Mouse (Mus musculus) 3T3-L1 (cell line): ENCODE results near the gene Ccdc155.
A peak's percentile ranks its signal among the peaks of the same experiment; 100 is the strongest.

Experiments used
- DNase-seq: peaks from one replicate; pipeline ENCODE4 v3.0.0-alpha.2; 2015; ENCODE audit warnings: low read depth, low spot score

Ccdc155 gene

DNA sequence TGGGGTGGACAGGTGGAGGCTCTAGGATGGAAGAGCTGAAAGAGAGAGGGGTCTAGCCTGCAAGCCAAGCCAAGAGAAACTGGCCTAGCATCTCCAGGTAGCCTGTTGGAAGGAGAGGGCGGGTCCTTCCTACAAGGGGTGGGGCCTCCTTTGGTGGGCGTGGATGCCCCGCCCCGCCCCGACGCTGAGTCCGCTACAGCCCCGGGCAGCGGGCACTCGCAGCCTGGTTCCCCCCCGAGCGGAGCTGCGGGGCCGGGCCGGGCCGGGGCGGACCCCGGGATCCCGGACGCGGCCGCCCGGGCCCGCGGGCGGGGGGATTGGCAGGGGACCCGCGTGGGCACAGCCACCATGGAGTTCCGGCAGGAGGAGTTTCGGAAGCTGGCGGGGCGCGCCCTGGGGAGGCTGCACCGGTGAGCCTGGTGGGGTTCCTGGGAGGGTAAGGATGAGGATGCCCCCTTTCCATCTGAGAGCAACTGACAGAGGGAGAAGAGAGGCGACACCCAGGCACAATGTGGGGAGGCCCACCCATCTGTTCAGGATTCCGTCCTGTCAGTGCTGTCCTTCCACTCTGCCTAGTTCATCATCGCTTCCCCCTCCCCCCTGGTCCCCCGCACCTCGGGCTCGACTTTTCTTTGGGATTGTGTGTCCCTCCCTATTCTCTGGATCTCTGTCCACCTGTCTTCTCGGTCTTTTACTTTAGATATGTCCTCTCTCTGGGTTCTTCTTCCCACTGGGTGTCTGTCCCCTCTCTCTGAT, 40.8 kb downstream of the Ccdc155 start, which contains the start of gene Slc17a7:
Gene Slc17a7 (plus strand): TSS at position 215 of the 756 bp plus-strand sequence.
- DNase-seq, result no peak

DNA sequence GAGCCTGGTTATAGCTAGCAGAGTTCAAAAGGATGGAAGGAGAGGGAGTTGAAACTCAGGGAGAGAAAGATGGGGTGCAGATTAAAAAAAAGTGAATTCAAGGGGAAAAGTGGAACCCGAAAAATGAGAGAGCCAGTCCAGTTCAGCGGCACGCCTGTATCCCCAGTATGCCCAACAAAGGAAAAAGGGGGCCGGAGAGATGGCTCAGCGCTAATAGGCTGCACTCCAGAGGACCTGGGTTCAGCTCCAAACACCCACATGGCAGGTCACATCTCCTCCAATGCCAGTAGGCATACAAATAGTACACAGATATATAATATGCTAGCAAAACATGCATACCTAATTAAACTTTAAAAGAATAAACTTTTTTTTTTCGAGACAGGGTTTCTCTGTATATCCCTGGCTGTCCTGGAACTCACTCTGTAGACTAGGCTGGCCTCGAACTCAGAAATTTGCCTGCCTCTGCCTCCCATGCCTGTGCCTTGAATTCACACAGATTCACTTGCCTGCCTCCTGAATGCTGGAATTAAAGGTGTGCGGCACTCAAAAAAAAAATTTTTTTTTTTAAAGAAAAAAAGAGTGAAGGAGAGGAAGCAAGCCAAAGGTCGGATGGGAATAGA, 41.6 kb downstream of the Ccdc155 start:
- DNase-seq, result no peak

DNA sequence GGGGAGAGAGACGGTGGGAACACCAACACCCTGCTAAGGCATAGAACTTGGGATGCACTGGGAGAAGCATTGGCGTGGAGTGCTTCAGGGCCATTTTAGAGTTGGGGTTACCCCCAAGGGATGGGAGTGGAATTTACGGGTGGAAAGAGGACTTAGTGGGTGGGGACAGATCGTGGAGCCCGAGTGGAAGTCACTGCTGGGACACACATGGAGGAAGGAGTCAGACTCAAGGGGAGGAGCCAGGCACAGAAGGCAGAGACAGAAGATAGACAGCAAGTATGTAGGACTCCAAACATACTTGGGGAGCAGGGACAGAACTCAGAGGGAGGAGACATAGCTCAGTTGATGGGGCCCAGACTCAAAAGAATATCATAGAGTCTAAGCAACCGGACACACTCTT, 42.1 kb downstream of the Ccdc155 start:
- peak; percentile 11 for DNase-seq

DNA sequence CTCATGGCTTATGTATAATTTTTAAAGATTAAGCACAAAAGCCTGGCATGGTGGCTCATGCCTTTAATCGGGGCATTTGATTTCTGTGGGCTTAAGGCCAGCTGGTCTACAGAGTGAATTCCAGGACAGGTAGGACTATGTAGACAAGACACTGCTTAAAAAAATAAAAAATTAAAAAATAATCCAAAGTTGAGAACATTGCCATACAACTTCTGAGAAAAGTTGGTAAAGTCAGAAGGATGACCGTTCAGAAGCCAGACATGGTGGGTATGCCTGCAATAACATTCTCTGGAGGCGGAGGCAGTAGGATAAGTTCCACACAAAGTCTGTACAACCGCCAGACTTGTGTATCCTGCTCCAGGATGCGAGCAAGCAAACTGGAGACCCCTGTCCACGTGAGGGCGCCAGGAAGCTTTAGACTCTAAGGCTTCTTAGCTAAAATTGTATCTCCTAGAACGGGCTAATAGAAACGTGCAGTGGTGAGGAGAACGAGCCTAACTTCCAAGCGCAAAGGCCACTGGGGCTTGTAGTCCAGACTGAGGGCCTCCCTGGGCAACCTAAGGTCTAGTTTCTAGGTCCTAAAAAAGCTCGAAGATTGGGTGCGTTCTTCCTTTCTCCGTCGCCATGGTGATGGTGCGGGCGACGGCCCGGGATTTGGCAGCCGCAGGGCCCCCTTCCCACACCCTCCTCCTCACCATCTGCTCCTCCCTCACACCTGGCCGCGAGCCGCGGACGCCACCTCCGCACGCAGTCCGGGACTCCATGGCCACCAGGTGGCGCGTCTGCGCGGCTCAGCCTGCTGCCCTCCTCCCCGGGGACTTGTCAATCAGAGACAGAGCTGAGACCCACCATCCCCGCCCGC, 42.8 kb downstream of the Ccdc155 start:
- DNase-seq, result peak; percentile 89

DNA sequence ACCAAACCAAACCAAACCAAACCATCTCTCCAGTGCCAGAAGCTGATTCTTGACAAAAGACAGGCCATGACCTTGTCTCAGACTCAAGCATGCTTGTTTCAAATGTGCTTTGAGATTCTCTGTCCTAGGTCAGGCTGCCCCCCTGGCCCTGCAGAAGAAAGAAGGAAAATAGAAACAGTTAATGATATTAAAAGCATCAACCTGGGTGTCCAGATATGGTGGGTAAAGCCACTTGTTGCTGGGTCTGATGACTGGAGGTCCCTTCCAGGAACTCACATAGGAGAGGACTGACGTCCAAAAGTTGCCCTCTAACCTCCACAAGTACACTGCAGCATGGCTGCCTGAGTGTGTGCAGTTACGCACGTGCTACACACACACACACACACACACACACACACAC, 43.8 kb downstream of the Ccdc155 start:
- no peak for DNase-seq

DNA sequence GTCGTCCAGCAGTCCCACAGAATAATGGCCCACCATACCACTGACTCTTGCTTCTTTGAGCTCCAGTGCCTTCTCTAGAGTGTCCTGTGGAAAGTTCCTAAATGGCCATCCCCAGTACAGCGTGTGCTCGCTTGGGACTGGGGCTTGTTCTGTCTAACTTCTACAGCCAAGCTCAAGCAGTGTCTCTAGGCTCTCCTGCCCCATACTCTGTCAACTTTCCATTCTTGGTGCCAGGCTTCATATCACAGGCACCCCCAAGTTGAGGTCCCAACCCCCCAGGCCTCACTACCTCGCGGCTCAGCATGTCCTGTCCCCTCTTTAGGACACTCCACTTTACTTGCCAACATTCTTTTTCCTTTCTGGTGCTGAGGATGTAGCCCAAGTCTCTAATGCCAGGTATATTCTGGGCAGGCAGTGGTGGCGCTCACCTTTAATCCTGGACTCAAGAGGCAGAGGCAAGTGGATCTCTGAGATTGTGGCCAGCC, 44.3 kb downstream of the Ccdc155 start:
- DNase-seq, result no peak

DNA sequence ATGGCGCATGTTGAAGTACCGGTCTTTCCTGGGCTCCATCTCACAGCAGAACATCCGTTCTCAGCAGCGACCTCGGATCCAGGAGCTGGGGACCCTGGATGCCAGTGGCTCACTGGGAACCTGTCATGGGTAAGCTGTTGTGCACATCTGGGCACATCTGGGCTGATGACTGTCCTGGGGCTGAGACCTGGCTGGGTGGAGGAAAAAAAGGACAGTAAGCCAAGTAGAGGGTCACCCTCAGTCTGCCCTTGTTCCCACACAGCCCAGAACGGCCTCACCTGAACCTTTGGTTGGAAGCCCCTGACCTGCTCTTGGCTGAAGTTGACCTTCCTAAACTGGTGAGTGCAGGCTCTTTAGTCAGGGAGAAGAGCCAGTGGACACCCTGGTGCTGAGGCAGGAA, 45.7 kb downstream of the Ccdc155 start:
- DNase-seq, result no peak

DNA sequence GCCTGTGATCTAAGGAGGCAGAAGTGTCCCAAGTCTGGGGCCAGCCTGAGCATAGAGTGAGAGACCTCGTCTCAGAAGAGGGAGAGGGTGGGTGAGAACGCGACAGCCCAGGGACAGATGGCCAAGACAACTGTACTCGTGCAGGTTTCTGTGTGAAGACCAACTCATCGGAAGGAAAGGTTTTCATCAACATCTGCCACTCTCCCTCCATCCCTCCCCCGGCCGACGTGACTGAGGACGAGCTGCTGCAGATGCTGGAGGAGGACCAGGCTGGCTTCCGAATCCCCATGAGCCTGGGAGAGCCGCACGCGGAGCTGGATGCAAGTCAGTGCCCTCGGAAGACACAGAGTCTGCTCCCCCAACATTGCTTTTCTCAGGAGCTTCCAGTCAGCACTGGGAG, 47.2 kb downstream of the Ccdc155 start:
- DNase-seq, result no peak

DNA sequence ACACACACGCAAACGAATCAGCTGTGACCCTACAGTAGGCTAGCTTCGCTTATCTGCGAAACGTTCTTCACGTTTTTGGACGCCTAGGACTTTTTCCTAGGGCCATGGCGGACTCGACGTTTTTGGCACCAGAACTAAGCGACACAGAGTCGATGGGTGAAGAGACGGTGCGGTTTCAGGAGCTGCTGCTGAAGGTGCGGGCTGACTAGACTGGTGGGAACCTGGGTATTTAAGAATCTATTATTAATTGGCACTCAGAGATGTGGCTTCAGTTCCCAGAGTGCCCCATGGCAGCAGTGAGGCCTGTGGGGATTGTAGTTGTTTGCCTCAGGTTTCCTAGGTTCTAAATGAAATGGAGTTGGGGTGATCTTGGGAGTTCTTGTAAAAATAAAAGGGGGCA, 48.5 kb downstream of the Ccdc155 start:
- DNase-seq, result no peak

DNA sequence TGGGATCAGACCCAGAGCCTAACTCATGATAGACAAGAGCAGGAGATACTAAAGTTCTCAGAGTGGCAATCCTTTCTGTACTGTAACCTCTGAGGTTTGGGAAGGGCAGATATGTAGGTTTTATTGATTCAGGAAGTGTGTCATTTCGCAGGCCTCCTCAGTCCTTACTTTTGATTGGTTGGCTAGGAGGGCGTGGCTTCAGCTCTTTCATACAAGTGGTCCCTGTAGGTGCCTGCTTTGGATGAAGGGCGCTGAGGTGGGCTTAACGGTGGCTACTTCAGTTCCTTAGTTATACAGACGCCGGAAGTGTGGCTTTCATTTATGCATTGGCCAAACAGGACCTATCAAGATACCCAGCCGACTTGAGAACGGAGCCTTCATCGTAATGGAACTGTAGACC, 49.1 kb downstream of the Ccdc155 start:
- DNase-seq, result peak; percentile 38

DNA sequence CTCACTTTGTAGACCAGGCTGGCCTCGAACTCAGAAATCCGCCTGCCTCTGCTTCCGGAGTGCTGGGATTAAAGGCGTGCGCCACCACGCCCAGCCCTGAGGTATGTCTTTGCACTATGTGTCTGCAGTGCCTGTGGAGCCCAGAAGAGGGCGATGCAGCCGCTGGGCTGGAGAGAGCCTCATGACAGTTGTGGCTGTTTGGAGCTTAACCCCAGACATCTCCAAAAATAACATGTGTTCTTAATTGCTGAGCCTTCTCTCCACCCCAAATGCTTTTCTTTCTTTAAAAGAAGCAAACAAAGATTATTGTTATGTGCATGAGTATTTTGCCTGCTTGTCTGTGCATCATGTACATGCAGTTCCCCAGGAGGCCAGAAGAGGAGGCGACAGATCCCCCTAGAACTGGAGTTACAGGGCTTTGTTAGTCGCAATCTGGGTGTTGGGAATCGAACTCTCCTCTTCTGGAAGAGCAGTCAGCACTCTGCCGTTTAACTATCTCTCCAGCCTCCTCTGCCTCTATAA, 49.6 kb downstream of the Ccdc155 start:
- peak; percentile 77 for DNase-seq

DNA sequence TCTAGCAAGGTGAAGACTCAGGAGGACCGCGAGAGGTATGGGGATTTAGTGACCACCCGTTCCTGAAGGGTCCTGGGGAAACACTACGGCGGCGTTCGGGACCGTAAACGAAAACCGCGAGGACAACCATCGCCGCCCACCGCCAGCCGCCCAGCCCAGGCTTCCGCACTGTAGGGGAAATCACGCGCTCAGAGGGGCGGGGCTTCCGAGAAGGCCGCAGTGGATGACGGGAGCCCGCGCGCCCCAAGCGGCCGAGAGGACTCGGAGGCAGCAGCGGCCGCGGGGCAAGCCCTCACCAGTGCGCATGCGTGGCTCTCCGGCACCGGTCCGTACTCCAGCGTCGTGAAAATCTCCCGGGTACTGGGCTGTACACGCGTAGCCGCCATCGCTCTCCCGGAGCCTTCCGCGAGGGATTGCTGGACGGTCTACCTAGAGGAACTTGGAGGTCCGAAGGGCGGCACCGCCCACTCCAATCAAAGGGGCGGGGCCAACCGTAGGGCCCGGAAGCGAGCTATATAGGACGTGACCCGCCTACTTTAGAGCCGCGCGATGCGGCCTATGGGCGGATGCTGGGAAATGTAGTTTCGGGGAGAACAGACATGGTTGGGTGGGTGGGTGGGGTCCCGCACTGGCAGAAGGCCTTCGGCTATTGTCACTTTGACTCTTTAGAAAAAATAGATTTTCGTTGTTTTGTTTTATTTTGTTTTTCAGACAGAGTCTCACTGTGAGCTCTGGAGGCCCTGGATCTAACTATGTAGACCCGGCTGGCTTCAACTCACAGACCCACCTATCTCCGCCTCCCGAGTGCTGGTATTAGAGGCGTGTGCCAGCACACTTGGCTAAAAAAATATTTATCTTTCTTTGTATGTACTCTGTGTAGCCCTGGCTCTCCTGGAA, 50.3 kb downstream of the Ccdc155 start, which contains the start of the genes Pih1d1 and Aldh16a1:
Gene Pih1d1 (plus strand): TSS at position 208 of the 897 bp plus-strand sequence.
Gene Aldh16a1 (minus strand): TSS at position 489 of the 897 bp plus-strand sequence.
- peak; percentile 92 for DNase-seq

DNA sequence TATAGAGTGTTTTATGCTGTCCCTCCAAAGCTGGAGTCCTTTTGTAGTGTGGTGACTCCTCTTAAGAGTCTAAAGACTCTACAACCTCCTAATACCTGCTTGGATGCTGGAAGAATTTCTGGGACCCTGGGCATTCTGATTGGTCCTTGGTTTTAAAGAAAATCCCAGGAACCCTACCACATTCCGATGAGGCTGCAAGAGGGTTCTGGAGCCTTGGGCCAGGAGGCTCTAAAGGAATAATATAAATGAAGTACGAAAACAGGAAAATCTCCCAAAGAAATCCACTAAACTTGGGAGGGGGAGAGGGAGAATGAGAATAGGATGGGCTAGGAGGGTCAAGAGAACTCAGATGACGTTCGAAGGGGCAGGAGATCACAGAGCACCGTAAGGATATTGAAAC, 51.1 kb downstream of the Ccdc155 start:
- peak; percentile 51 for DNase-seq

DNA sequence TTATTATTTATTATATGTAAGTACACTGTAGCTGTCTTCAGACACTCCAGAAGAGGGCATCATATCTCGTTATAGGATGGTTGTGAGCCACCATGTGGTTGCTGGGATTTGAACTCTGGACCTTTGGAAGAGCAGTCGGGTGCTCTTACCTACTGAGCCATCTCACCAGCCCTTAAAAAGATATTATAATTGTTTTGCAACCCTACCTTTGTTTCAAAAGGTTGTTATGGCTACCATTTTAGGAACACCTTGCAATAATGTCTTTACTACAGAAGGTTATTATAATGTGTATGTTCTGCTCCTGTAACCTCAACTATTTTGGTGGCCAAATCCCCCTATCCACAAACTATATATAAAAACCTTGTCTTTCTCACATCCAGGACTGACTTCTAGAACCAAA, 51.6 kb downstream of the Ccdc155 start:
- peak; percentile 7 for DNase-seq

DNA sequence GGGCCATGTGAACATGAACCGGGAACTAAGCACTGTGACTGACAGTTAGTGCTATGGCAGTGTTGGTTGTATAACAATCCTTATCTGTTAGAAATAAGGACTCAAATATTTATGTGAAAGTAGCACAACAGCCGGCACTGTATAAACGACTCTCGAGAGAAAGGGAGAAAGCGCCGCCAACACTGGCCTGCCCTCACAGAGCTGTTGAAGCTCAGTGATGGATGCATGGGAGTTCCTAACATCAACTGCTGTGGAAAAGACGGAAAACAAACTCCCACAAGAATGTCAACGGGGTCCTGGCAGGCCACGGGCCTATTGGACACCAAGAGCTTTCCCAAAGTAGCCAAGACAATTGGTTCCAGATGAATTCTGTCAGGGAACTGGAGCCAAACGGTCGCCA, 53.4 kb downstream of the Ccdc155 start:
- DNase-seq, result peak; percentile 30

DNA sequence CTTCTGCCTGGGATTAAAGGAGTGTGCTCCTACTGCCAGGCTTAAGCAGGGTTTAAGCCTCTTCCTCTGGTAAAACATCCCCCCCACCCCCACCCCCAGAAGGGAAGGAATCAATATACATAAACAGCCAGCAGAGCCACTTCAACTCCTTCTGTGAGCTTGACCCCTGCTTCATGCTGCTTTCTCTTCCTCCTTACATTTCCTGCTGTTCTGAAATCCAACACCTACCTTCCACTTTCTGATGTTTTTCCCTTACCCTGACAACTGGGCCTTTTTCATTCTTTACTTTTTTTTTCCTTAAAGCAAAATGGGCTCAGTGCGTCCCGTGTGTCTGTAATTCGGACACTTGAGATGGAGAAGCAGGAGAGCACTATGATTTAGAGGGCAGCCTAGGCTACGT, 54.4 kb downstream of the Ccdc155 start:
- no peak for DNase-seq

DNA sequence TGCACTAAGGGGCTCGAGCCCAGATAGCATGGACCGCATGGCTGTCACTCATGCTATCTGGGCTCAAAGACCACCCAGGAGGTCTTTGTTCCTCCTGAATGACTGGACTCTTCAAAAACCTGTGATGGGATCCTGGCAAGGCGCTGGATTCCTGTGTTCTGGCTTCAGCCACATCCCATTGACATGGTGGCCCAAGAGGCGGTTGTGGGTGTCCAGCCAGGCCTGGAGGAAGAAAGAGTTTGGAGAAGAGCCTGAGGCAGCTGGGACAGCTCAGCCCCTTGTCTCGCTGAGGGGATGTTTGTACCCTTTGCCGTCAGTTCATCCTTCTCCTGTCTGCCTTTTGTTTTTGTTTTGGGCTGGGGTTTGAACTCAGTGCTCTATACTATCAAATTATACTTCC, 55.1 kb downstream of the Ccdc155 start:
- no peak for DNase-seq

DNA sequence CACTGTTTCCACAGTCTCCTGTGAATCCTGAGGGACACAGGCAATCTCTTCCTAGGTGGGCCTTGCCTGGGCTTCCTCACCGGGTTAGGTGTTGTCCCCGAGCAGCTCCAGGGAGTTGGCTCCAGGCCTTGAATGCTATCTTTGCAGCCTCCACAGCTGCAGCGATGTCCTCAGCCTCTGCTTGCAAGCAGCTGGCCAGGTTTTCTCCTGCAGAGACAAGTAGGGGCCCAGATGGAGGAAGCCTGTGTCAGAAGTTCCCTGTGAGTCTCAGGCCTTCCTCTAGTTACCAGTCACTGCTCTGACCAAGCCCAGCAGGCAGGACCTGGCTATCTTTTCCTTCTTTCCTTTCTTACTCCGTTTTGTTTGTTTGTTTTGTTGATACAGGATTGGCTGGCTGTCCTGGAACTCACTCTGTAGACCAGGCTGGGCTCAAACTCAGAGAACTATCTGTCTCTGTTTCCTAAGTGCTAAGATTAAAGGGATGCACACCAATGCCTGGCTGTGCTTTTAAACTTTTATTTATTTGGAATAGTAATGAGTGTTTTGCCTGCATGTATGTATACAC, 56.1 kb downstream of the Ccdc155 start:
- DNase-seq, result no peak

DNA sequence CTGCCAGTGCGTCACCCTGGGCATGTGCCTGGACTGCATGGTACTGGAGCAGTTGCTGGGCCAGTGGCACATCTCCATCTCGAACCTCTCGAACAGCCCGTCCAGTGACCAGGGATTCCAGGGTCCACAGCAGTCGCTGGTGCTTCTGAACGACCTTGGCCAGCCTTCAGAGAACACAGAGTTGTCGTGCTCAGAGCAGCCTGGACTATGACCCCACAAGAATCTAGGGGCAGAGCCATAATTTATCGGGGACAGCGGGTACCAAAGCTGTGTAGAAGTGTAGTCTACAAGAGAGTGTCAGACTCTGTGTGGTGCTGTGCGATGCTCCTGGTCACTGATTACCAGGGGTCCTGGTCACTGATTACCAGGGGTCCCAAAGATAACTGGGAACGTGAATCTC, 56.8 kb downstream of the Ccdc155 start:
- DNase-seq, result no peak

DNA sequence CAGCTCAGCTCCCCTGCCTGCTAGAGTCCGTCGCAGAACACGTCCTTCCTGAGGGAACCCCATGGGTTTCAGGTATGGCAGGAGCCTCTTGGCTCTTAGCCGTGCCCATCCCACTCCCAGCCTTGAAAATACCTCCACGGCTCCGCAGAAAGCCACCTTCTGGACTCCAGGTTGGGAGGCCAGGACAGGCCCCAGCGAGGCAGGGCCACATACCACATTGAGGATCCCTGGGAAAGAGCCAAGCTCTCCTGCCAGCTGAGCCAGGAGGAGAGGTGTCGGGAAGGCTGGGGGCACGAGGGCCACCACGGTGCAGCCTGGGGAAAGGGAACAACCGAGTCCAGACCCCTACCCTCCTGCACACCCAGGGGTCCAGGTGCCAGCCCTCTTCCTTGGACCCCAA, 57.4 kb downstream of the Ccdc155 start:
- DNase-seq, result no peak
